Mouse (Mus musculus) olfactory bulb, adult 2 months (tissue): ENCODE results near the gene Cfap57. TPM values are rescaled to one million over a fixed set of nuclear protein-coding genes. Genes with fewer than 3 reads are reported as not detected.

Experiments used
- H3K27ac ChIP-seq: fragments of 200-500 bp; 2 replicates; pipeline ENCODE4 v1.5.1; 2012; ENCODE audit warnings: low read depth, low read length; ENCODE audit not compliant: insufficient read depth
- H3K4me1 ChIP-seq: fragments of 200-500 bp; 2 replicates; pipeline ENCODE4 v1.6.1; 2012; ENCODE audit warnings: low read length; ENCODE audit not compliant: control insufficient read depth, insufficient read depth
- H3K4me3 ChIP-seq: fragments of 200-500 bp; 2 replicates; pipeline ENCODE4 v1.5.1; 2012; ENCODE audit warnings: mild to moderate bottlenecking, low read depth, low read length, moderate library complexity; ENCODE audit not compliant: insufficient read depth
- CTCF ChIP-seq: fragments of 200-500 bp; IDR thresholded peaks from 2 replicates; pipeline ENCODE4 v1.5.1; 2012; ENCODE audit warnings: low read depth, mild to moderate bottlenecking, low read length, moderate library complexity; ENCODE audit not compliant: insufficient read depth
- POLR2A ChIP-seq: fragments of 200-500 bp; IDR thresholded peaks from 2 replicates; pipeline ENCODE4 v1.6.1; 2012; ENCODE audit warnings: mild to moderate bottlenecking, low read depth, low read length, moderate library complexity; ENCODE audit not compliant: insufficient read depth
- WGBS: fragments of 180-500 bp; shearing (Covaris S2); methylation state at CpG from one replicate; pipeline ENCODE4 v1.1.7; 2018; 5-methylcytosine and 5-hydroxymethylcytosine counted together
- polyA plus RNA-seq: library from polyadenylated mRNA; stranded (reverse); fragments of >200 nt; gene quantifications from 2 replicates; pipeline ENCODE4 v1.2.4, GENCODE M21; 2012; ENCODE audit warnings: low replicate concordance; ENCODE audit not compliant: missing spikeins, insufficient read depth, insufficient read length

Cfap57 gene
- polyA plus RNA-seq, 1 experiment: not detected

DNA sequence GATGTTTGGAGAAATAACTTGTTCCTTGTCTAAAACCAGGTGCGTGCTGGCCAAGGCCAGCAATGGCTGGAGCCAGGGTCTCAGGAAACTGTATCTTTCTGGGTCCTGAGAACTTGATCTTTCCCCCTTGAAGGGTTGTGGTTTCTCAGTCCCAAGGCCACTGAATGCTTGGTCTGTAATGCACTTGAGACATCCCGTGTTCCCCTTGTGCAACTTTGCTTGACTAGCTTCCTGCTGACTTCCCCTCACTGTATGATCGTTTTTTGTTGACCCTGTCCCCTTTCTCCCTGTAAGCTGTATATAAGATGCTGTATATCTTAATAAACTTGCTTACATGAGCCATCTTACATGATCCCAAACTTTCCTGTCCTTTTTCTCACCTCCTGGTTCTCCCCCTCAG is 10.7 kb downstream of the Cfap57 start:
- WGBS: 72% methylated on average over 3 of the region's 3 CpGs

DNA sequence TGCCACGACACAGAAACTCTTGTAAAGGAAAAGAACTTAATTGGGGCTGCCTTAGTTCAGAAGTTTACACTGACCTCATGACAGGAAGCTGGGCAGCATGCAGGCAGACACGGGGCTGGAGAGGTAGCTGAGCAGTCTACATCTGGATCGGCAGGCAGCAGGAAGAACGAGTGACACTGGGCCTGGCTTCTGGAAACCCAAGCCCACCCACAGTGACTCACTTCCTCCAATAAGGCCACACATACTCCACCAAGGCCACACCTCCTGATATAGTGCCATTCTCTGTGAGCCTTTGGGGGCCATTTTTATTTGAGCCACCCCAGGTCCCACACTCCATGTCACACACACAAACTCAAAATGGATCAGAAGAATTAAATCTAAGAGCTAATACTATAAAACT is 16.5 kb downstream of the Cfap57 start:
- 58% methylated on average over 4 of the region's 4 CpGs for WGBS
- Histone ChIP-seq H3K27ac (no peak overlapping the region), H3K4me3 (no peak overlapping the region), H3K4me1 (no peaks in the 10 kb centered on the region)
- TF ChIP-seq CTCF (no peak), POLR2A (no peak)

More for the DNA sequence above, 10.7 kb downstream of the Cfap57 start:
- TF ChIP-seq CTCF (no peak), POLR2A (no peak)
- H3K4me1 ChIP-seq: no peaks in the 10 kb centered on the region
- no peak overlapping the region for H3K27ac ChIP-seq
- H3K4me3 ChIP-seq: no peak overlapping the region

DNA sequence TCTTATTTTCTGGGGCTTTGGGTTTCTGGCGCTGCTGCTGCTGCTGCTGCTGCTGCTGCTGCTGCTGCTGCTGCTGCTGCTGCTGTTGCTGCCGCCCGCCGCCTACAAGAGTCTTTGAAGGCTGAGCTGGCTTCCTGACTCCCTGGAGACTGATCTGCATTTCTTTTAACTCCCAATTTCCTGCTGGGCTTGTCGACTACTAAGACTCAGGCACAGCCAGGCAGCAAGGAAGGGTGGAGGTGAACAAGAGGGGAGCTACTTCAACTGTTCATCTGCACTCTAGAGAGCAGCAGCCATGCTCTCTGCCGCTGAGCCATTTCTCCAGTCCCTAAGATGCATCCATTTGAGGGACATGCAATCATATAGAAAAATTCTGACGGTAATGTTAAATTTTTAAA is 30.8 kb downstream of the Cfap57 start:
- TF ChIP-seq CTCF (no peak), POLR2A (no peak)
- Histone ChIP-seq H3K4me1 (peaks cover 10% of the 10 kb centered on the region; the same call in 1 of the 2 replicates), H3K4me3 (no peak overlapping the region), H3K27ac (no peak overlapping the region)
- 8% methylated on average over 7 of the region's 7 CpGs for WGBS

DNA sequence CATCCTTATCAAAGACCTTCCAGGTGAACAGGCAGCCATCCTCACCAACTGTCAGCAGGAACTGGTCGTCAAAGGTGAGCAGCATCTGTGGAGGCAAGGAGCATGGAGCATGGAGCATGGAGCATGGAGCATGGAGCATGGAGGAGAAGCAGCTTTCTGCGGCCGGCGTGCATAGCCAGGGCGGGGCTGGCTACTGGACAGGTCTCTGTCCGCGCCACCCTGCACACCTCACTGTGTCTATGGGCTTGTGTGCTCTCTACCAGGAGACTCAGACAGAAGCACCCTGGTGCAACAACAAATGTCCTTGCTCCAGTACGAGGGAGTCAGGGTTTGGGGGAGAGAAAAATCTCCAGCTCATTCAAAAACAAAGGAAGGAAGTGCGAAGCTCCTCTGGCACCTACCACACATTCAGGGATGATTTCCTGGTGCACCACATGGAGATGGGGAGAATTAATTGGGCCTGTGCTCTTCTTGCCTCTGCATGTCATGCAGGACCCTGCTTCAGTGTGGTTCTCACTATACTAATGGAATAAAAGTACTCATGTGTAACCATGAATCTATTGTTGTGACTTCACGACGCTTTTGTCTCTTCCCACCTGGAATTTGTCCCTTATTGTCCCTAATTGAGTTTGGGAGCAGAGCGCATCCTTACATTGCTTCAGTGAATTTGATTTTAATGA is 31.4 kb downstream of the Cfap57 start:
- WGBS: 61% methylated on average over 12 of the region's 12 CpGs
- Histone ChIP-seq H3K27ac (no peak overlapping the region), H3K4me1 (peaks cover 10% of the 10 kb centered on the region; the same call in 1 of the 2 replicates), H3K4me3 (no peak overlapping the region)
- no peak for TF ChIP-seq CTCF
- no peak for TF ChIP-seq POLR2A

DNA sequence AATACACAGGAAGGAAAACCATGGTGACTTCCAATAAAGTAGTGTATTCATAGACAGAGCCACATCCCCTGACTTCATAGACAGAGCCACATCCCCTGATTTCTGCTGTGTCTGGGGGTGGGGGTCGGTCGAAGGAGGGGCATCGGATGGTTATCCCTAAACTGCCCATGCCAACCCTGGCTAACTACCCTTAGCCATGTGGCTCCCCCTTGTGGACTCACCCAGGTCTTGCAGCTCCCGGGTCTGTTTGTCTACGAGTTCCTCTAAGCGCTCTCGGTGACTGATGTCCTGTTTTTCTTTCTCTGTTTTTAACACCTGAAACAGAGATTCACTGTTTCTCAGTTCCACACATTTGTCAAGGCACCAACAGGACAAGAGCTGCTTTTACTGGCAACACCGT is 37.9 kb downstream of the Cfap57 start:
- WGBS: 97% methylated on average over 8 of the region's 8 CpGs
- Histone ChIP-seq H3K4me1 (peaks cover 3% of the 10 kb centered on the region; the same call in 1 of the 2 replicates), H3K4me3 (no peak overlapping the region), H3K27ac (no peak overlapping the region)
- TF ChIP-seq POLR2A (no peak), CTCF (no peak)

DNA sequence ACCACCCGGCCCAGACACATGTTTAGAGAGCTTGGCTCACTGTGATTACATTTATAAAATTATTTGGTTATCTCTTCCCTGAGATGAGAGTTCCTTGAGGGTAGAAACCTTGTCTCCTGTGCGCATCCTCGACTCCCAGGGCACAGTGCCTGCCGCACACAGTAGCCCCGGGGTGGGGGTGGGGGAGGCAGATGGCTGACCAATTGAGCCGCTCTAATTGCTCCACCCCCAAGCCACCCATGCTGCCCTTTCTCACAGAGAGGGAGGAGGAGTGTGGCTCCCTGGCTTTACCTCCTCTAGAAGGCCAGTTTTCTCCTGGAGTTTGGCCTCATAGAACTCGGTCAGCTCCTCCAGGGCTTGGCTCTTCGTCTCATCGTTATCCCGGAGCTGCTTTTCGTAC is 39.1 kb downstream of the Cfap57 start:
- TF ChIP-seq CTCF (no peak), POLR2A (no peak)
- H3K27ac ChIP-seq: no peak overlapping the region
- no peak overlapping the region for H3K4me3 ChIP-seq
- H3K4me1 ChIP-seq: no peaks in the 10 kb centered on the region
- 45% methylated on average over 11 of the region's 11 CpGs for WGBS

DNA sequence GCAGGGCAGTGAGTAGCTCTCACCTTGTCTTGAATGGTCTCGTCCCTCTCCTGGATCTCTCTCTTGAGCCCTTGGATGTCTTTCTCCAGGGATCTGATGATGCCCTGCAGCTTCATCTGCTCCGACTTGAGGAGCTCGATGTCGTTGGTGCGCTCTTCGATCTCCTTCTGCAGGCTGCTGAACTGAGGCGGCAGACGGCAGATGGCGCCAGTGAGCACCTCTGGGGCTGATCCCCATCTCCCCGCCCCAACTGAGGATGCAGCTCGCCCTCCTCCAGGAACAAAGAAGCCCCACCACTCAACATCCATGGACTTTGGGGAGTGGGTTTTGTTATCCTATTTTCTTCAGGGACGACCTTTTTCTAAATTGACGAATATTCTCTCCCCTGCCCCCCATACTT is 41.3 kb downstream of the Cfap57 start:
- Histone ChIP-seq H3K27ac (no peak overlapping the region), H3K4me3 (no peak overlapping the region), H3K4me1 (no peaks in the 10 kb centered on the region)
- 39% methylated on average over 13 of the region's 13 CpGs for WGBS
- no peak for TF ChIP-seq POLR2A
- 0 out of 2 replicates have a peak, but pooled peaks have one; percentile 22 for TF ChIP-seq CTCF

DNA sequence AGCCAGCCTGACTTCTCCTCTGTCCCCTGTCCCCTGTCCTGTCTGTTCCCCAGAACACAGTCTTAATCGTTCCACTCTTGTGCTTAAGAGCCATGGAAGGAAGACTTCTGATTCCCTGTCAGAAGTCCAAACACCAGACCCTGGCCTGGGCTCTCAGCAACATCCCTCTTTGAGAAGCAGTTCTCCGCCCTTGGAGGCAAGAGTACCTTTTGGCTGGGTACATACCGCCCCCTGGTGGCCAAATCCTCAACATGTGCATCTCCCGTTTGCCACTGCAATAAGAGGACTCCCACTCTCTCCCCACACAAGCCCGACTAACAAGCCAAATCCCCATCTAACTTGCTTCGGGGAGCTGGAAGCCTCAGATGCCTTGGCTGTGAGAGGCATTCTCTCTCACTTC is 44.5 kb downstream of the Cfap57 start:
- Histone ChIP-seq H3K27ac (no peak overlapping the region), H3K4me1 (no peaks in the 10 kb centered on the region), H3K4me3 (no peak overlapping the region)
- WGBS: 6% methylated on average over 6 of the region's 6 CpGs
- no peak for TF ChIP-seq POLR2A
- peak; percentile 84 for TF ChIP-seq CTCF

DNA sequence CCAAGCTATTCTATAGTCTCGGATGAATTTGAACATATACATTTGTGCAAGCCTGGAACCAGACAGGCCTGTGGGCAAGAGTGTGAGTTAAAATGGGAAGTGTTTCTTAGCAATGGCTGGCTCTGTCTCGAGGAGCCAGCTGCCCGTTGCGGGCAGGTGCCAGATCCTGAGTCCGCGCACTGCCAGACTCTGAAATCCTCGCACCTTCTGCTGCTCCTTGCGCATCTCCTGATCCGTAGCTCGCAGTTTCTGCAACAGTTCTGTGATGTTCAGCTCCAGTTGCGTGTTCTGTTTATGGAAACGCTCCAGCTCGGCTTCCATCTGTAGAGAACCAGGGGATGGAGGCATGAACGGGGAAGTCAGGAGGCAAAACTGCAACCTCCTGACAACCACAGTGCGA is 49.1 kb downstream of the Cfap57 start:
- no peak overlapping the region for H3K27ac ChIP-seq
- WGBS: 77% methylated on average over 15 of the region's 15 CpGs
- no peak for TF ChIP-seq POLR2A
- TF ChIP-seq CTCF: no peak
- no peak overlapping the region for H3K4me3 ChIP-seq
- H3K4me1 ChIP-seq: no peaks in the 10 kb centered on the region

DNA sequence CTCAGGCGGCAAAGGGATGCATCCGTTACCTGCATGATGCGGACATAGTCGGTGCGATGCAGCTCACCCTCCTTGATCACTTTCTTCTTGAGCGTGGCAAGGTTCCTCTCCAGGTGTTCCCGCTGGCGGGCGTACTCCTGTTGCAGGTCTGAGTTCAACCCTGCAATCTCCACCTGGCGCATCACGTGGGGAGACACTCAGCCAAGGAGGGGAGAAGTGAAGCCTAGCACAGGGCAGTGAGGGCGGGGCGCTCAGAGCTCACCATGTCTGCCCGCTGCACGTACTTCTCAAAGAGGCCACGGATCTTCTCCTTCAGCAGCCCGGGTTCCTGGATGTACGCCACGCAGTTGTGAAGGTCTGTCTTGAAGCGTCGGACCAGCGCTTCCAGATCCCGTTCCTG is 51.3 kb downstream of the Cfap57 start:
- 75% methylated on average over 23 of the region's 23 CpGs for WGBS
- H3K4me1 ChIP-seq: no peaks in the 10 kb centered on the region
- TF ChIP-seq CTCF (no peak), POLR2A (no peak)
- H3K27ac ChIP-seq: no peak overlapping the region
- H3K4me3 ChIP-seq: no peak overlapping the region
